Mouse (Mus musculus): ENCODE results near the gene Cdk7.
"Not testable (repeated sequence)": the region's sequence is repeated elsewhere in the genome, so short reads cannot be mapped to it uniquely, and the experiment has no call there.

Cdk7 gene

GRCm38 (mm10) chr13:100730861-100731176 is at the start of gene Cdk7:
Gene Cdk7 (minus strand): TSS chr13:100730939.
- DNase-seq, result peak; percentile 91

GRCm38 (mm10) chr13:100777491-100777890 is 46.8 kb upstream of the Cdk7 start:
- no peak for DNase-seq

DNA sequence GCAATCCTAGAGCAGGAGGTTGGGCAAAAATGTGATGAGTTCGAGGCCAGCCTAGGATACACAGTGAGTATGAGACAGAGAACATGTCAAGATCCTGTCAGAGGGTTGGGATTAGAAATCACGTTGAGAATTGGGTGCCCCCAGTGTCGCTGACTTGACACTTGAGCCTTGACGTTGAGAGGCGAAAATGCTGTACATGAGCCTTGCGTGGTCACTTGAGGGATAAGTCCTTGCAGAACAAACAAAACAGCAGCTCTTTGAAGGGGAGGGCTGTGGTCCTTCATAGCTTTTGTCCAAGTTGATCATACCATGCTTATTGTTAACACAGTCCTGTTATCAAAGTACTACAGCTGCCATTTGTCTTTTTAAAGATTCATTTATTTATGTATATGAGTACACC is 46.0 kb upstream of the Cdk7 start:
- DNase-seq, result no peak

DNA sequence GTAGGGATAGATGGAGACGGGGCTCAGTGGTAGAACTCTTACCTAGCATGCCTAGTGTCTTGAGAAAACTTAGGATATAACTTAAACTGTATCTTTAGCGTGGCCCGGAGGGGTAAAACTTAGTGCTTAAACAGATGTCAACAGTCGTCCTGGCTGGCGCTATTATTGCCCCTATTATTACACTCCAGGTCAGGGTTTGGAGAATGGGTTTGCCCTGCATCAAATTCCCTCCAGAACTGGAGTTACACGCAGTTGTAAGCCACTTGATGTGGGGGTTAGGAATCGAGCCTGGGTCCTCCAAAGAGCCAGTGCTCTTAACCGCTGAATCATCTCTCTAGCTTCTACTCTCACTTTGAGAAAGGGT is 45.3 kb upstream of the Cdk7 start:
- no peak for DNase-seq

DNA sequence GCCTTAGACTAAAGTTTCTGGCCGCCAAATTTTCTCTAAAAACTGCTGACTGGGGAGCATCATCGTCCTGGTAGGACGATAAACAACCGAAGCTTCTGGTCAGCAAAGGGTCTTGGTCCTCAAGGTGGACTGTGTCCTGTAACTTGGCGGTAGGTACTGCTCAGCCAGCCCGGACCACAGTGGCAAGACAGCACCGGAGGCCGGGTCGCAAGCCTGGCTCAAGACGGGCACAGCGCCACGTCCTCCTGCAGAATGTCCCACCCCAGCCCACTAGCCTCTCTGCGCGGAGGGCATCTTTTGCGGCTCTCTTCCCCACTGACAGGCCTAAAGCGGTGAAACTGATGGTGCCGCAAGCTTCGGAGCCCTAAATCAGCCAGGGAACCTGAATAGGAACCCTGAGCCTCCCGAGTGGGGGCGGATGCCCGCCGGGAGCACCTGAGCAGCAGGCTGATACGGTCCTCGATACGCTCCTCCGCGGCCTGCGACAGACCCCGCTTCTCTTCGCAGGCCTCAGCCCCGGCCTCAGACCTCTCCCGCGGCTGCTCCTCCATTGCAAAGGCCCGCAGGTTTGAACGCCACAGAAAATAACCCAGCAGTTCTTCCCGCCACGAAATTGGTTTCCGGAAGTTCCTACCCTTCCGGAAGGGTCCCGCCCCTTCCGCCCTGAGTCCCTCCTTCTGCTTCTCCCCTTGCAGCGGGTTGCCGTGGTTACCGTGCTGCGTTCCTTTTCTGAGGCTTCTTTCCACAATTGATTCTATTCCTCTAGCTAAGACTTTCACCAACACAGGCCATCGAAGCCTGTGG is 44.7 kb upstream of the Cdk7 start, which contains the start of gene Cenph:
Gene Cenph (minus strand): TSS at position 648 of the 804 bp plus-strand sequence.
- DNase-seq, result peak; percentile 80

DNA sequence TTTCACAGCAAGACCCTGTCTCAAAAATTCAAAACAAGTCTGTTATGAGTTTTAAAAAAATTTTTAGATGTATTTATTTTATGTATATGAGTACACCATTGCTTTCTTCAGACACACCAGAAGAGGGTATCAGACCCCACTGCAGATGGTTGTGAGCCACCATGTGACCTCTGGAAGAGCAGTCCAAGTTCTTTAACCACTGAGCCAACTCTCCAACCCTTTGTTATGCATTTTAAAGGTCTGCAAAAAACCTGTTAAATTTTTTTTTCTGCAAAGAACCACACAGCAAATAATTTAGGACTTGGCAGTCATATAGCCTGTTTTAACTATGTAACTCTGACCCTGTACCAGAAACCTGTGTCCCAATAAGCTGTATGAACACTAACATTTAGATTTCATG is 44.0 kb upstream of the Cdk7 start:
- DNase-seq, result no peak

DNA sequence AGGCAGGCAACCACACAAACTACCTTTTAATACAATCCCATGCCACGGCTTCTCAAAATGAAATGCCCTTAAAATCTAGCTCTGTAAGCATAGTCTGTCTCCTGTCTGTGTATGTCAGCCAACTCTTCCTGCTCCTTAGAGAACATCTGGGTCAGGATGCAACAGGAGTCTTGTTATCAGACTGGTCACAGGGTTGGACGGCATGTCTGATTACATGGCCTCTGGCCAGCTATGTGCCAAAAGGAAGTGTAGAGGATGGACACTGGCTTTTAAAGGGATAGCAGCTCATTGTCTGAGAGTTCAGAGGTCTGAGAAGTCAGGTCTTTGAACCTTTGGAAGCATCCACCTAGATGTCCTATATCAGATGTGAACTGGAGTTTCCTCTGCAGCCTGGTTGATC is 24.6 kb upstream of the Cdk7 start:
- DNase-seq, result no peak

DNA sequence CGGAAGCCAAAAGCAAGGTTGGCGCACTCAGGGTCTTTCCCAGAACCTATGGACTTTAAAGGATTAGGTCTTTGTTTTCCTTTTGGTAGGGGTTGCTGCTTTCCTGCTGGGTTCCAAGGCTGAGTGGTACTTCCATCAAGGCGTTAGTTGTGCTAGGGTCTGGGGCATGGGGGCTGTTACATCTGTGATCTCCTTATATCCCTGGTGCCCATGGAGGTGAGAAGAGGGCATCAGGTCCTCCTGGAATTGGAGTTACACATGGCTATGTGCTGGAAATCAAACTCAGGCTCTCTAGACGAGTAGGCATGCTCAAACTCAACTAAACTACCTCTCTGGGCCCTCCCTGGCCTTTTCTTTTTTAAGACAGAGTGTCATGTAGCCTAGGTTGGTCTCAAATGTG is 23.4 kb upstream of the Cdk7 start:
- DNase-seq, result no peak

GRCm38 (mm10) chr13:100753011-100753410 is 22.3 kb upstream of the Cdk7 start:
- no peak for DNase-seq

DNA sequence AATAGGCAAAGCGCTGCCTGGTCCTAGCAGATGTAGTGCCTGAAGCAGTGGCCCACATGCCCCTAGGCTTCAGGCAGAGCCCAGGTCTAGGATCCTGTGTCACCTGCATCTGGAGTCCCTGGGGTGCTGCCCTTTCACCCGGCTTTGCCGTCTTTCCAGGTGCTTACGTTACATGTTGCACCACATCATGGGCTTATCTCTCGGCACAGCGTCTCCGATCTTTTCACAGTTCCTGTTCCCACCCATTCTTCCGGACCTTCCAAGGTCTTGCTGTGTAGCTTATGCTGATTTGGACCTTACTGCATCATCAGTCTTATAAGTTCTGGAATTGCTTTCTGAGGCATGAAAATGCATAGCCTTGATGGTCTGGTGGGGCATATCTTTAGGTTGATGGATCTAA is 21.8 kb upstream of the Cdk7 start:
- DNase-seq, result no peak

DNA sequence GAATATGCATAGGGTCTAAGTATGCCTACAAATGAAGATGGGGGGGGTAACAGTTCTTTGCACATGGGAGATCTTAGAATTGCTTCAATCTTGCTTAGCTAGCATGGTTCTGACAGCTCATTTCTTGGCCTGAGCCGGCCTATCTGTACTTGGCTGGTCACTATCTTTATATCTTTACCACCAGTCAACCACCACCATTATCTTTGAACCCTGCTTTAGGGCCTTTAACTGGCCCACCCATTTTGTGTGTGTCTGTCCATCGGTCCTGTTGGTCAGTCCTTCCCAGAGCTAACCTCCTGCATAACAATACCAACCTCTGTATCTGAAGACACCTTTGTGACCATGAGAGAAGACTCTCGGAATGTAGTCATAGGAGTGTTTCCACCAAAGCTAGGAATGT is 20.7 kb upstream of the Cdk7 start:
- no peak for DNase-seq

GRCm38 (mm10) chr13:100750799-100751198 is 20.1 kb upstream of the Cdk7 start:
- no peak for DNase-seq

DNA sequence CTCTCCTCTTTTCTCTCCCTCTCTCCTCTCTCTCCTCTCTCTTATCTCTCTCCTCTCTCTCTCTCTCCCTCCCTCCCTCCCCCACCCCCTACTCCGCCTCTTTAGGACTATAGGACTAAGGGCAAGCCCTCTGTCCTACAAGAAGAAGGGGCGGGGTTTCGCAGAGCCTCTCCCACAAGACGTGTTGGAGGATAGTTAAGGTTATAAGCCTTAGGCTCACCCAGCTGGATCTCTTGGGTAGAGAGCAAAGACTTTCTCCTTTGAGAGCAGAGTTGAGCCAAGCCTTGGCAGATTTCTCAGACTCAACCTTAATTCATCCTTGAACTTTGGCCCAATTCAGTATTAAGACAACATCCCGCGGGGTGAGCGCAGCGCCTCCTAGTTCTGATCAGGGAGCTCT is 17.9 kb upstream of the Cdk7 start:
- DNase-seq, result no peak

- DNase-seq, result peak; percentile 17
These were observed 15.4 kb upstream of the Cdk7 start for GRCm38 (mm10) chr13:100746090-100746489.

- DNase-seq, result peak; percentile 87
These were observed 13.5 kb upstream of the Cdk7 start, which contains the start of gene Mrps36 for GRCm38 (mm10) chr13:100744036-100744744. Gene Mrps36 (minus strand): TSS chr13:100744659.

- no peak for DNase-seq
These were observed 12.8 kb upstream of the Cdk7 start for GRCm38 (mm10) chr13:100743346-100744035.

DNA sequence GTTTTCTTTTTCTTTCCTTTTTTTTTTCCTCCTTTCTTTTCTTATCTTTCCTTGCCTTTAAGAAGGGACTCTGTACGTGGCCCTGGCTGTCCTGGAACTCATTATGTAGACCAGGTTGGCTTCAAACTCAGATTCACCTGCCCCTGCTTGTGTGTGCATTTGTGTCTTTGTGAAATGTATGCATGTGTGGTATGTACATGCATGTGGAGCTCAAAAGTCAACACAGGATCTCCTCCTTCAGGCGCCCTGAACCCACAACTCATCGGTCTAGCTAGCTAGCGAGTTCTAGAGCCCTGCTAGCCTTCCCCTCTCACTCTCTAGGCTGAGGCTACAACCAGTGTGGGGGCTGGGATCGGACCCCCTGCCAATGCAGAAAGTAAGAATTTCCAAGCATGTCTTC is 12.1 kb upstream of the Cdk7 start:
- no peak for DNase-seq

- no peak for DNase-seq
These were observed 2.0 kb upstream of the Cdk7 start for GRCm38 (mm10) chr13:100732756-100733155.

DNA sequence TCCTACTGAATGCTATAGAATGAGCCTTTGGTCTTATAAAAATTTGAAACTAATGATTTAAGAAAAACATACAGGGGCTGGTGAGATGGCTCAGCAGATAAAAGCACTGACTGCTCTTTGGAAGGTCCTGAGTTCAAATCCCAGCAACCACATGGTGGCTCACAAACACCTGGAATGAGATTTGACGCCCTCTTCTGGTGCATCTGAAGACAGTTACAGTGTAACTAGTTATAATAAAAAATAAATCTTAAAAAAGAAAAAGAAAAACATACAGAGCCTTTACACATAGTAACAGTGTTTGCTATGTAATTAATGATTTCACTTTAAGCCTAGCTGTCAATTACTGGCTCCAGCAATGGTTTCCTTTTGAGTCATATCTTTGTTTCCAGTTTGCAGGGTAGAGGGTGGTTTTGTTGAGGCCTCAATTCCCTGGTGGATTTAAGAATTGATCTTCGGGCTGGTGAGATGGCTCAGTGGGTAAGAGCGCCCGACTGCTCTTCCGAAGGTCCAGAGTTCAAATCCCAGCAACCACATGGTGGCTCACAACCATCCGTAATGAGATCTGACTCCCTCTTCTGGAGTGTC is 815 bp upstream of the Cdk7 start:
- DNase-seq, result not testable (repeated sequence)

DNA sequence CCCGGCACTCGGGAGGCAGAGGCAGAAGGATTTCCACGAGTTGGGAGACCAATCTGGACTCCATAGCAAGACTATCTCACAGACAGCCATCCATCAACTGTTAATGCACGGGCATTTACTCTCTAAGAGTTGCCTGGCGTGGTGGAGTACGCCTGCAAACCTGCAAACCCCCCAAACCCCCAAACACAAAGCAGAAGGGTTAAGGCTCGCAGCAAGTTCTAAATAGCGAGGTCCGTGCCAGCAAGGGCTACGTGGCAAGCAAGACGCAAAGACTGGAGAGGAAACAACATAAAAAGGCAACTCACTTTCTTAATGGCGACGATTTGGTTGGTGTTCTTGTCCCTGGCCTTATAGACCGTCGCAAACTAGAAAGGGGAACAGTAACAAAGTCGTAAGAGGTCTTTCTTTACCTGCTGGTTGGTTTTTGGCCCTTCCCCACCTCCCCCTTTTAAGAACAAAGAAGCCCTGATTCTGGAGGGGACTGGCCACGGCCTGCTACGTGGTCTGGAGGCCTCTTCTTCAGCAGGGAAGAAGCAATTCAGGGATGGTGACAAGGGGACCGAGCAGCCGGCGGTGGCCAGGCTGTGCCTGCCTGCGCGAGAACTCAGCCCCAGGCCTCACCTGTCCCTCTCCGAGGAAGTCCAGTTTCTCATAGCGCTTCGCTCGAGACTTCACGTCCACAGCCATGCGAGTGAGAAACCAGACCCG is 432 bp downstream of the Cdk7 start:
- DNase-seq, result no peak

DNA sequence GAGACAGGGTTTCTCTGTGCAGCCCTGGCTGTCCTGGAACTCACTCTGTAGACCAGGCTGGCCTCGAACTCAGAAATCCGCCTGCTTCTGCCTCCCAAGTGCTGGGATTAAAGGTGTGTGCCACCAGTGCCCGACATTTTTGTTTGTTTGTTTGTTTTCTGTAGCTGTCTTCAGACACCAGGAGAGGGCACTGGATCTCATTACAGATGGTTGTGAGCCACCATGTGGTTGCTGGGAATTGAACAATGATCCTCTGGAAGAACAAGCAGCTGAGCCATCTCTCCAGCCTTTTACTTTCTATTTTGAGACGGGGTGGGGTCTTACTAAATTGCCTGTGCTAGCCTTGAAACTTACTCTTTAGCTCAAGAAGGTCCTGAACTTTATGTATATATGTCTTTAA is 2.2 kb downstream of the Cdk7 start:
- not testable (repeated sequence) for DNase-seq

GRCm38 (mm10) chr13:100728086-100728485 is 2.7 kb downstream of the Cdk7 start:
- no peak for DNase-seq

DNA sequence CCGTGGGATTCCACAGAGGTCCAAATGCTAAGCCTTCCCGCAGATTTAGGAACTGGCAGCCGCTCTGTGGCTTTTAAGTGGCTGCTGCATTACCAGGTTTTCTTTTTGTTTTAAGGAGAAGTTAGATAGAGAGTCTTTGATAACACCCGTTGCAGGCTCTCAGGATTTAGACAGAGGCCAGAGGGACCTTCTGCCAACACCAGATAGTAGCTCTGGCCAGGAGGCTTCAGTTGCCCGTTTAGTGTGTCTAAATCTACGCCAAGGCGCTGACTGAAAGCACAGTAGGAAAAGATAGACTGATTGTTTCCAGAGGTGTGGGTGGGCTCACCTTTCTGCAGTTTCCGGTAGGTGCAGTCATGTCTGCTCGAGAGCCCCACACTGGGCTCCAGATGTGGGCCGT is 5.5 kb downstream of the Cdk7 start:
- no peak for DNase-seq
